Mouse (Mus musculus) kidney, embryonic 14.5 days (tissue): ENCODE measurements around the gene Itpa. TPM values are rescaled to one million over a fixed set of nuclear protein-coding genes. Genes with fewer than 3 reads are reported as not detected.

Experiments
- ATAC-seq: fragments of 200-750 bp; cut with Nextera tagmentation; 2 replicates; pipeline ENCODE4 v1.8.0; 2017; ENCODE audit warnings: moderate number of reproducible peaks, mild to moderate bottlenecking, moderate TSS enrichment, moderate library complexity; ENCODE audit not compliant: low FRiP score, low TSS enrichment
- H3K27ac ChIP-seq: fragments of 300-500 bp; sonication (generic); 2 replicates; pipeline ENCODE4 v1.5.1; 2014; ENCODE audit warnings: low read depth, mild to moderate bottlenecking, low read length, moderate library complexity, mixed read lengths
- H3K27me3 ChIP-seq: fragments of 300-500 bp; sonication (generic); 2 replicates; pipeline ENCODE4 v1.6.1; 2014; ENCODE audit warnings: mild to moderate bottlenecking, low read length; ENCODE audit not compliant: control insufficient read depth, insufficient read depth
- H3K36me3 ChIP-seq: fragments of 300-500 bp; sonication (generic); 2 replicates; pipeline ENCODE4 v1.6.1; 2014; ENCODE audit warnings: low read length, mixed read lengths; ENCODE audit not compliant: control insufficient read depth, insufficient read depth
- H3K4me1 ChIP-seq: fragments of 300-500 bp; sonication (generic); 2 replicates; pipeline ENCODE4 v1.6.1; 2014; ENCODE audit warnings: low read length, mixed read lengths; ENCODE audit not compliant: control insufficient read depth, insufficient read depth
- H3K4me2 ChIP-seq: fragments of 300-500 bp; sonication (generic); replicated peaks from 2 replicates; pipeline ENCODE4 v1.6.1; 2014; ENCODE audit warnings: low read depth, mild to moderate bottlenecking, low read length
- H3K4me3 ChIP-seq: fragments of 300-500 bp; sonication (generic); 2 replicates; pipeline ENCODE4 v1.5.1; 2014; ENCODE audit warnings: mild to moderate bottlenecking, low read length
- H3K9ac ChIP-seq: fragments of 300-500 bp; sonication (generic); 2 replicates; pipeline ENCODE4 v1.6.1; 2014; ENCODE audit warnings: low read depth, mild to moderate bottlenecking, low read length, moderate library complexity
- H3K9me3 ChIP-seq: fragments of 300-500 bp; sonication (generic); 2 replicates; pipeline ENCODE4 v1.6.1; 2016; ENCODE audit warnings: low read length; ENCODE audit not compliant: control insufficient read depth
- WGBS: fragments of 180-500 bp; shearing (Covaris S2); extraction: QIAGEN DNeasy Blood & Tissue Kit; methylation state at CpG from one replicate; pipeline ENCODE4 v1.1.7; 2014; 5-methylcytosine and 5-hydroxymethylcytosine counted together
- polyA plus RNA-seq: library from polyadenylated mRNA; unstranded; fragments of >200 nt; fragmentation: Nextera tagmentation; extraction: Ambion mirVana; gene quantifications from 2 replicates; pipeline ENCODE4 v1.2.1, GENCODE M21; 2014

Gene Itpa
- polyA plus RNA-seq, 1 experiment from 2014 or later, result 120 TPM

DNA sequence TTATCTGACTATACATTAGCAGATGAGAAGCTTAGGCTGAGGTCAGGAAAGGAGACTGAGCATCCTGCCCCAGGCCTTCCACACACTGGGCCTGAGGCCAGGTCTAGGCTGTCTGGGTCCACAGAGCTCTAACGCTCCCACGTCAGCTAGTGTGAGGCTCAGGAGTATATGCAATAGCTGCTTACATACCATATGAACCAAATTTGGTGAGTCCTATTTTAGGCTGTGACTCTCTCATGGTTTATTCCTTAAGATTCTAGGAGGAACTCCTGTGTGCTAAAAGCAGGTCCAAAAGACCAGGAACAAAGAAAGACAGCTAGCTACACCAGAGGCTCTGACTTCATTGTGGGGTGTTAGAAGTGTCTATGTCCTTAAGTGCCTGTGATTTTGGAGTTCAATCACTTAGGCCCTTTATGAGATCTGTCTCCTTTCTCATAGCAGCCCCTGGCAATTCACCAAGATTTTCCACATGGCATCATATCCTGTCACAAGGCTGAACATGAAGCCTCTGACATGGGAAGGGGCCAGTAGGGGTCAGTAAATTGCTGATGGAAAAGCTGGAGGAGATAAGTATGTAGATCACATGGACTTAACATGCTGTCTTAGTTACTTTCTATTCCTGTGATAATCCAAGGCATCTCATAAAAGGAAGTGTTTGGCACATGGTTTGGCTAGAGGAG, 61.6 kb downstream of the Itpa start:
- Histone ChIP-seq H3K9me3 (no peaks in the 10 kb centered on the region), H3K4me2 (no peak overlapping the region), H3K27me3 (no peaks in the 10 kb centered on the region), H3K36me3 (peaks cover 57% of the 10 kb centered on the region), H3K9ac (no peak overlapping the region), H3K4me1 (no peaks in the 10 kb centered on the region), H3K27ac (no peak overlapping the region), H3K4me3 (no peak overlapping the region)
- WGBS, result 97% methylated on average over 2 of the region's 2 CpGs
- ATAC-seq, result no peak

DNA sequence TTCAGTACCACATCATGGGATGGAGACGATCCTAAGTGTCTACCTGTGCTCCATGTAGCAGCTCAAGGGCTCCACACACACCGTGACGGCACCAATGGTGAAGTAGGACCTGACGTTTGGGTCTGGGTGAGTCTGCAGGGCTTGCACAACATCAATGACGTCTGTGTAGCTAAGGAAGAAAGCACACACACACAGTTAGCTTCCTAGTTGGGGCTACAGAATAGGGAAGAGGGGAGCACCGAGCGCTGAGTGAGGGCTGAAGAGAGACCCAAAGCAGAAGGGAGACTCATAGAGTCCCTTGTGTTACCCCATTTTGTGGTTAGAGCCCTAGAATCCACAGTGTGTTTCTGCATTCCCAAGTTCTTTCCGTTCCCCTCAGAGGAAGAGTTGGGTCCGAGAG, 63.3 kb downstream of the Itpa start:
- Histone ChIP-seq H3K4me1 (no peaks in the 10 kb centered on the region), H3K27ac (no peak overlapping the region), H3K9me3 (no peaks in the 10 kb centered on the region), H3K36me3 (peaks cover 62% of the 10 kb centered on the region), H3K27me3 (no peaks in the 10 kb centered on the region), H3K4me2 (no peak overlapping the region), H3K9ac (no peak overlapping the region), H3K4me3 (no peak overlapping the region)
- no peak for ATAC-seq
- WGBS, result 83% methylated on average over 9 of the region's 9 CpGs

Other genes with a start within 250 kb of the Itpa start
- 72.3 and 79.2 TPM in 2 replicates for gene Vps16, start 243.3 kb upstream of the Itpa start, polyA plus RNA-seq
- 13.0 and 15.0 TPM in 2 replicates for gene Pced1a, start 242.9 kb upstream of the Itpa start, polyA plus RNA-seq
- 64.3 and 107 TPM in 2 replicates for gene Ptpra, start 217.3 kb upstream of the Itpa start, polyA plus RNA-seq
- 99.1 and 111 TPM in 2 replicates for gene Mrps26, start 103.9 kb upstream of the Itpa start, polyA plus RNA-seq
- gene Oxt, start 91.4 kb upstream of the Itpa start, polyA plus RNA-seq, result not detected in 2 replicates
- not detected in 2 replicates for gene Avp, start 85.1 kb upstream of the Itpa start, polyA plus RNA-seq
- 9.8 and 22.5 TPM in 2 replicates for gene Fastkd5, start 37.6 kb upstream of the Itpa start, polyA plus RNA-seq
- gene Ubox5, start 37.6 kb upstream of the Itpa start, polyA plus RNA-seq, result 13.0 and 16.2 TPM in 2 replicates
- 3.7 and 4.7 TPM in 2 replicates for gene Lzts3, start 24.8 kb upstream of the Itpa start, polyA plus RNA-seq
- 53.5 and 55.2 TPM in 2 replicates for gene Ddrgk1, start 3.0 kb upstream of the Itpa start, polyA plus RNA-seq
- gene Slc4a11, start 29.9 kb downstream of the Itpa start, polyA plus RNA-seq, result 1.1 and 1.6 TPM in 2 replicates
- gene 4930402H24Rik, start 238.8 kb downstream of the Itpa start, polyA plus RNA-seq, result 20.6 and 35.0 TPM in 2 replicates
- 8.2 and 11.6 TPM in 2 replicates for gene Atrn, start 238.9 kb downstream of the Itpa start, polyA plus RNA-seq